Mouse (Mus musculus) E14TG2a.4 (cell line): ENCODE results near the gene Cmtm4.

Experiments
- CTCF ChIP-seq: conservative IDR thresholded peaks from 2 replicates; pipeline ENCODE4 v1.5.1; 2014; ENCODE audit warnings: low read length
- NANOG ChIP-seq: IDR thresholded peaks from 2 replicates; pipeline ENCODE4 v1.6.1; 2014; ENCODE audit warnings: borderline replicate concordance, low read length, mixed read lengths
- POU5F1 ChIP-seq: IDR thresholded peaks from 2 replicates; pipeline ENCODE4 v1.6.1; 2014; ENCODE audit warnings: low read length, borderline replicate concordance

DNA sequence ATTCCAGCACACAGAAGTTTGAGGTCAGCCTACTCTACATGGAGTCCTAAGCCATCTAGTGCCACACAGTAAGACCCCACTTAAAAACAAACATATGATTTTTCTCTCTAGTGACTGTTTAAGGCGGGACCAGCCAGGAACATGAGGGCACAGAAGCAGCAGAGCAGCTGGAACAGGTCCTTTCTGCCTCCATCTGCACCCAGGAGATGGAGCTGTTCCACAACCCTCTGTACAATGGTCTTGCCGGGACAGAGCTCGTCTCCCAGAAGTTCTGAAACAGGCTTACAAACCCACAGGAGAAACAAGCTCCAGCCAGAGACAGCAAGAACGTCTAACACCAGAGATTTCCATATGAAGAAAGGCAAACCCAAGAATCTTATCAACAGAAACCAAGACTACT lies 82.3 kb downstream of the Cmtm4 start:
- TF ChIP-seq CTCF (no peak), POU5F1 (no peak), NANOG (no peak)
